Mouse (Mus musculus) right cerebral cortex, postnatal 25 days (tissue): Measurements from ENCODE around the gene Rock2.

Experiments used
- DNase-seq: peaks from one replicate; pipeline ENCODE4 v3.0.0; 2022

Rock2 gene

GRCm38 (mm10) chr12:16907282-16907846 lies 12.7 kb downstream of the Rock2 start:
- no peak for DNase-seq

- DNase-seq, result no peak
Observed at GRCm38 (mm10) chr12:16907953-16908648, 13.4 kb downstream of the Rock2 start.

- no peak for DNase-seq
Observed at GRCm38 (mm10) chr12:16911524-16911923, 16.8 kb downstream of the Rock2 start.

- DNase-seq, result no peak
Observed at GRCm38 (mm10) chr12:16912600-16912999, 17.9 kb downstream of the Rock2 start.

GRCm38 (mm10) chr12:16920186-16920860 lies 25.6 kb downstream of the Rock2 start:
- DNase-seq, result no peak

GRCm38 (mm10) chr12:16927889-16928288 lies 33.2 kb downstream of the Rock2 start:
- no peak for DNase-seq

- no peak for DNase-seq
Observed at GRCm38 (mm10) chr12:16934423-16934822, 39.7 kb downstream of the Rock2 start.

GRCm38 (mm10) chr12:16941976-16942375 lies 47.3 kb downstream of the Rock2 start:
- no peak for DNase-seq

GRCm38 (mm10) chr12:16948239-16948638 lies 53.5 kb downstream of the Rock2 start:
- DNase-seq, result no peak

- DNase-seq, result no peak
Observed at GRCm38 (mm10) chr12:16958851-16959250, 64.2 kb downstream of the Rock2 start.

GRCm38 (mm10) chr12:16963354-16963753 lies 68.7 kb downstream of the Rock2 start:
- DNase-seq, result no peak

- DNase-seq, result no peak
Observed at GRCm38 (mm10) chr12:16966811-16967210, 72.1 kb downstream of the Rock2 start.

- DNase-seq, result no peak
Observed at GRCm38 (mm10) chr12:16977120-16977519, 82.4 kb downstream of the Rock2 start.

- no peak for DNase-seq
Observed at GRCm38 (mm10) chr12:16985778-16986177, 91.1 kb downstream of the Rock2 start.

- no peak for DNase-seq
Observed at GRCm38 (mm10) chr12:16991376-16991775, 96.7 kb downstream of the Rock2 start.

- no peak for DNase-seq
Observed at GRCm38 (mm10) chr12:16992355-16992754, 97.7 kb downstream of the Rock2 start.

- no peak for DNase-seq
Observed at GRCm38 (mm10) chr12:16994291-16994690, 99.6 kb downstream of the Rock2 start.

- DNase-seq, result no peak
Observed at GRCm38 (mm10) chr12:16996281-16996680, 101.6 kb downstream of the Rock2 start.

- DNase-seq, result peak; percentile 32
Observed at GRCm38 (mm10) chr12:16996886-16997462, 102.3 kb downstream of the Rock2 start.

GRCm38 (mm10) chr12:16999146-16999545 lies 104.5 kb downstream of the Rock2 start:
- DNase-seq, result no peak

- DNase-seq, result peak; percentile 81
Observed at GRCm38 (mm10) chr12:16999739-17000497, 105.2 kb downstream of the Rock2 start, which contains the start of gene Pqlc3. TSS of gene Pqlc3 (minus strand) at chr12:17000408.

- no peak for DNase-seq
Observed at GRCm38 (mm10) chr12:17000628-17001027, 105.9 kb downstream of the Rock2 start.

GRCm38 (mm10) chr12:17001211-17001610 lies 106.5 kb downstream of the Rock2 start:
- no peak for DNase-seq
